Mouse (Mus musculus) ES-Bruce4 (cell line): ENCODE measurements around the gene Tbc1d1.

Experiments
- CTCF ChIP-seq: IDR thresholded peaks from one replicate; pipeline ENCODE4 v1.8.1; 2011; ENCODE audit warnings: low read depth, low read length
- EP300 ChIP-seq: IDR thresholded peaks from 2 replicates; pipeline ENCODE4 v1.6.1; 2011; ENCODE audit warnings: low read depth, low read length; ENCODE audit not compliant: insufficient read depth
- POLR2A ChIP-seq: IDR thresholded peaks from one replicate; pipeline ENCODE4 v1.8.1; 2011; ENCODE audit warnings: low read length; ENCODE audit not compliant: insufficient read depth

DNA sequence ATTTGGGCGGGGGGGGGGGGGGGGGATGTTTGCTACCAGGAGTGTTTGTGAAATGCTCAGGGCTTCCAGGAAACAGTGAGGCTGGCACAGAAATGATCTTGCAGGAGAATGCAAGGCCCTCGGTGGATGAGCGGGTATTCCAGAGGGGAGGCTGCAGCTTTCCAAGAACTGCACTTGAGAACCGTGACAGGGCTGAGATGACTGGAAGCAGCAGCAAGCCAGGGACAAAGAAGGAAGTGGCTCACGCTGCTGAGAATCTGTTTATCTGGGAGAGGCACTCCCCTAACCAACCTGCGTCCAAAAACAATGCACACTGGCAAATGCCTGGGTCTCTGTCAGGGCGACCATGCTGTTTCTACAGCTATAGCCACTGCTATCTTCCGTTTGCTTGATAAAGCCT is 225.4 kb downstream of the Tbc1d1 start:
- TF ChIP-seq POLR2A, result no peak
- TF ChIP-seq CTCF, result no peak
- TF ChIP-seq EP300, result no peak
